Mouse (Mus musculus) olfactory bulb, adult 2 months (tissue): ENCODE results near the gene Cnpy2.

ENCODE experiments used
- CTCF ChIP-seq: fragments of 200-500 bp; IDR thresholded peaks from 2 replicates; pipeline ENCODE4 v1.5.1; 2012; ENCODE audit warnings: low read depth, mild to moderate bottlenecking, low read length, moderate library complexity; ENCODE audit not compliant: insufficient read depth
- POLR2A ChIP-seq: fragments of 200-500 bp; IDR thresholded peaks from 2 replicates; pipeline ENCODE4 v1.6.1; 2012; ENCODE audit warnings: mild to moderate bottlenecking, low read depth, low read length, moderate library complexity; ENCODE audit not compliant: insufficient read depth

GRCm38 (mm10) chr10:128369599-128369998 lies 47.3 kb downstream of the Cnpy2 start:
- no peak for TF ChIP-seq POLR2A
- TF ChIP-seq CTCF = no peak
